7 mouse cellular contexts compared by ENCODE assay signal in genomic region chr2:23570563-23570962, GRCm38 (mm10). TPM values are rescaled to one million over a fixed set of nuclear protein-coding genes. Genes with fewer than 3 reads are reported as not detected.
DNase-seq lines count a peak whose midpoint lies in the region; ATAC-seq and TF ChIP-seq lines count a peak whose summit lies in the region.

No protein-coding gene starts in this region.

- H3K27me3 ChIP-seq in forebrain, embryonic 11.5 days (ENCODE audit: control insufficient read depth, insufficient read depth, low read length) = no peaks in the 10 kb centered on the region
- H3K27me3 ChIP-seq in liver, embryonic 12.5 days (replicated peaks) = peaks cover 10% of the 10 kb centered on the region; the same call in 1 of the 2 replicates
- no peaks in the 10 kb centered on the region for H3K27me3 ChIP-seq in stomach, embryonic 15.5 days (replicated peaks)

- ATAC-seq in forebrain, embryonic 11.5 days (replicated peaks; ENCODE audit: low FRiP score) = no peak
- no peak for ATAC-seq in liver, embryonic 12.5 days
- no peak for ATAC-seq in stomach, embryonic 15.5 days (ENCODE audit: insufficient read depth, low FRiP score, low read depth)

- H3K27ac ChIP-seq in forebrain, embryonic 11.5 days (ENCODE audit: low read depth, low read length) = no peak overlapping the region
- H3K27ac ChIP-seq in liver, embryonic 12.5 days = peak overlapping the region; percentile 95
- no peak overlapping the region for H3K27ac ChIP-seq in stomach, embryonic 15.5 days

- 58% methylated on average over 4 of the region's 4 CpGs for WGBS in lung, adult 2 months
- 90% methylated on average over 4 of the region's 4 CpGs for WGBS in forebrain, embryonic 11.5 days
- WGBS in liver, embryonic 12.5 days (ENCODE audit: insufficient replicate concordance) = 46% methylated on average over 4 of the region's 4 CpGs
- WGBS in stomach, embryonic 15.5 days = 74% methylated on average over 4 of the region's 4 CpGs

- H3K4me2 ChIP-seq in forebrain, embryonic 11.5 days (ENCODE audit: low read depth, low read length, severe bottlenecking) = peak overlapping the region; percentile 65
- H3K4me2 ChIP-seq in liver, embryonic 12.5 days = peak overlapping the region; percentile 69
- H3K4me2 ChIP-seq in stomach, embryonic 15.5 days = peak overlapping the region; percentile 51

- TF ChIP-seq POLR2A in lung, adult 2 months (IDR thresholded peaks at IDR 0.05; ENCODE audit: borderline replicate concordance, extremely low read depth, low read depth, low read length) = no peak

- DNase-seq in lung, adult 2 months = no peak
- DNase-seq in lung, postnatal 4 days = no peak
- no peak for DNase-seq in forebrain, embryonic 11.5 days (ENCODE audit: low spot score)
- DNase-seq in thymus, postnatal 0 days (ENCODE audit: low spot score) = no peak
- no peak for DNase-seq in gastrocnemius, postnatal 36 days

- no peak overlapping the region for H3K9ac ChIP-seq in forebrain, embryonic 11.5 days (ENCODE audit: low read length)
- peak overlapping the region; percentile 91 for H3K9ac ChIP-seq in liver, embryonic 12.5 days
- no peak overlapping the region for H3K9ac ChIP-seq in stomach, embryonic 15.5 days

- peaks cover 5% of the 10 kb centered on the region for H3K4me1 ChIP-seq in lung, adult 2 months (ENCODE audit: control insufficient read depth, insufficient read depth, low read length)
- no peaks in the 10 kb centered on the region for H3K4me1 ChIP-seq in forebrain, embryonic 11.5 days (replicated peaks; ENCODE audit: control insufficient read depth, insufficient read depth, low read length)
- peaks cover 36% of the 10 kb centered on the region for H3K4me1 ChIP-seq in liver, embryonic 12.5 days
- H3K4me1 ChIP-seq in stomach, embryonic 15.5 days = peaks cover 6% of the 10 kb centered on the region; the same call in 1 of the 2 replicates

- H3K36me3 ChIP-seq in forebrain, embryonic 11.5 days (ENCODE audit: control insufficient read depth, insufficient read depth, low read length) = no peaks in the 10 kb centered on the region
- H3K36me3 ChIP-seq in liver, embryonic 12.5 days = peaks cover 3% of the 10 kb centered on the region; the same call in 1 of the 2 replicates
- H3K36me3 ChIP-seq in stomach, embryonic 15.5 days = no peaks in the 10 kb centered on the region

- H3K4me3 ChIP-seq in lung, adult 2 months (replicated peaks; ENCODE audit: extremely low read depth, low read depth, low read length) = peak overlapping the region; percentile 10
- H3K4me3 ChIP-seq in forebrain, embryonic 11.5 days (ENCODE audit: low read depth, low read length) = no peak overlapping the region
- peak overlapping the region; percentile 89 for H3K4me3 ChIP-seq in liver, embryonic 12.5 days
- peak overlapping the region; percentile 87 for H3K4me3 ChIP-seq in stomach, embryonic 15.5 days (replicated peaks)

- H3K9me3 ChIP-seq in forebrain, embryonic 11.5 days (ENCODE audit: control insufficient read depth, low read length) = no peaks in the 10 kb centered on the region
- no peaks in the 10 kb centered on the region for H3K9me3 ChIP-seq in liver, embryonic 12.5 days (replicated peaks)
- no peaks in the 10 kb centered on the region for H3K9me3 ChIP-seq in stomach, embryonic 15.5 days

- no peak for TF ChIP-seq CTCF in lung, adult 2 months (IDR thresholded peaks at IDR 0.05; ENCODE audit: insufficient read depth, low read length)

- intact Hi-C loops in gastrocnemius, postnatal 36 days (cut with DNase I) = no loop called here

RNA-seq across cellular contexts. Expression of gene Spopl, which starts 1.3 kb away (rescaled TPM):
- polyA plus RNA-seq in lung, adult 2 months (2012; rRNA removed) = 5.5 and 7.1 TPM in 2 replicates
- 8.5 and 11.0 TPM in 2 replicates for polyA plus RNA-seq in forebrain, embryonic 11.5 days (2014; fragmentation: Nextera tagmentation; extraction: Ambion mirVana)
- 11.6 and 13.1 TPM in 2 replicates for polyA plus RNA-seq in liver, embryonic 12.5 days (2016; fragmentation: Nextera tagmentation; extraction: Ambion mirVana)
- 10.9 and 13.5 TPM in 2 replicates for polyA plus RNA-seq in stomach, embryonic 15.5 days (2015; fragmentation: Nextera tagmentation; extraction: Ambion mirVana)
- 15.8 and 18.2 TPM in 2 replicates for polyA plus RNA-seq in thymus, postnatal 0 days (2015; fragmentation: Nextera tagmentation; extraction: Ambion mirVana)
- total RNA-seq in gastrocnemius, postnatal 36 days (2021) = 10 to 100 TPM; 17.3 to 18.4 TPM
